Mouse (Mus musculus) forebrain, postnatal 0 days (tissue): ENCODE measurements around the gene Tnfaip8l1. TPM values are rescaled to one million over a fixed set of nuclear protein-coding genes. Genes with fewer than 3 reads are reported as not detected.

Experiments
- ATAC-seq: fragments of 200-750 bp; cut with Nextera tagmentation; 2 replicates; pipeline ENCODE4 v1.8.0; 2017; ENCODE audit warnings: mild to moderate bottlenecking, moderate library complexity
- DNase-seq: peaks from one replicate; pipeline ENCODE4 v3.0.0-alpha.2; 2015
- H3K27ac ChIP-seq: fragments of 300-500 bp; sonication (generic); 2 replicates; pipeline ENCODE4 v1.5.1; 2014; ENCODE audit warnings: low read depth, mild to moderate bottlenecking, antibody characterized with exemption, low read length, moderate library complexity, mixed read lengths
- H3K27me3 ChIP-seq: fragments of 300-500 bp; sonication (generic); 2 replicates; pipeline ENCODE4 v1.6.1; 2014; ENCODE audit warnings: mild to moderate bottlenecking, low read length, mixed read lengths; ENCODE audit not compliant: insufficient read depth
- H3K36me3 ChIP-seq: fragments of 300-500 bp; sonication (generic); 2 replicates; pipeline ENCODE4 v1.6.1; 2014; ENCODE audit warnings: mild to moderate bottlenecking, moderate library complexity; ENCODE audit not compliant: insufficient read depth
- H3K4me1 ChIP-seq: fragments of 300-500 bp; sonication (generic); 2 replicates; pipeline ENCODE4 v1.6.1; 2014; ENCODE audit warnings: antibody characterized with exemption; ENCODE audit not compliant: insufficient read depth
- H3K4me2 ChIP-seq: fragments of 300-500 bp; sonication (generic); 2 replicates; pipeline ENCODE4 v1.6.1; 2014; ENCODE audit warnings: low read depth, mild to moderate bottlenecking, moderate library complexity
- H3K4me3 ChIP-seq: fragments of 300-500 bp; sonication (generic); 2 replicates; pipeline ENCODE4 v1.5.1; 2014; ENCODE audit warnings: low read depth, low read length, mixed read lengths
- H3K9ac ChIP-seq: fragments of 300-500 bp; sonication (generic); 2 replicates; pipeline ENCODE4 v1.6.1; 2014; ENCODE audit warnings: mild to moderate bottlenecking
- H3K9me3 ChIP-seq: fragments of 300-500 bp; sonication (generic); 2 replicates; pipeline ENCODE4 v1.6.1; 2016; ENCODE audit warnings: low read length
- CTCF ChIP-seq: sonication (generic); IDR thresholded peaks from 2 replicates; pipeline ENCODE4 v1.5.1; 2016; ENCODE audit warnings: antibody characterized with exemption, control low read depth, low read depth
- WGBS: fragments of 180-500 bp; shearing (Covaris S2); extraction: QIAGEN DNeasy Blood & Tissue Kit; methylation state at CpG from one replicate; pipeline ENCODE4 v1.1.7; 2014; 5-methylcytosine and 5-hydroxymethylcytosine counted together
- polyA plus RNA-seq: library from polyadenylated mRNA; unstranded; fragments of >200 nt; fragmentation: Nextera tagmentation; extraction: Ambion mirVana; gene quantifications from 2 replicates; pipeline ENCODE4 v1.2.1, GENCODE M21; 2015
- total RNA-seq: library from RNA; depleted of rRNA; stranded (reverse); fragments of >200 nt; gene quantifications from 2 replicates; pipeline ENCODE4 v1.2.3, GENCODE M21; 2014

Gene Tnfaip8l1
- total and polyA plus RNA-seq, 2 experiments from 2014 or later, result 8.6 to 11.0 TPM

DNA sequence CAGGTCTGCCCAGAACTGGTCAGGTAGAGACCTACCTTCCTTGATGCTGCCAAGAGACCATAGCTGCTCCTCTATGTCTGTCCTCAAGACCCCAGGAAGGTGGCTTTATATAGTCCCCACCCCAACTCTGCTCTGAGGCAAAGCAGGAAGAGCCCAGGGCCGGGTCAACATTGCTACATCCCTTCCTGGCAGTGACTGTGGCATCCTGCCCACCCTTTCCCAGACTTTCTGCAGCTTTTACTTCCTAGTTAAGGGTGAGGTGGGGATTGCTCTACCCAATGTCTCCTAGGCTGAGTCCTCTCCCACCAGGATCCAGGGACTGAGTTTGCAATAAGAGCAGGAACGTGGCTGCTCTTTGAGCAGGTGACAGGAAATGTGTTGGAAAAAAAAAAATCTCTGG is 40.5 kb upstream of the Tnfaip8l1 start, which contains the start of gene Lrg1:
Gene Lrg1 (minus strand): TSS at position 176 of the 400 bp plus-strand sequence.
- no peak for DNase-seq
- no peak for ATAC-seq
- no peak for TF ChIP-seq CTCF
- Histone ChIP-seq H3K9me3 (peaks cover 12% of the 10 kb centered on the region; the same call in 1 of the 2 replicates), H3K36me3 (peaks cover 36% of the 10 kb centered on the region), H3K27me3 (peaks cover 33% of the 10 kb centered on the region), H3K4me3 (no peak within 1 kb of the TSS), H3K4me1 (no peaks in the 10 kb centered on the region), H3K4me2 (no peak within 1 kb of the TSS), H3K9ac (no peak within 1 kb of the TSS), H3K27ac (no peak within 1 kb of the TSS)
- WGBS, result 57% methylated on average over 2 of the region's 2 CpGs

DNA sequence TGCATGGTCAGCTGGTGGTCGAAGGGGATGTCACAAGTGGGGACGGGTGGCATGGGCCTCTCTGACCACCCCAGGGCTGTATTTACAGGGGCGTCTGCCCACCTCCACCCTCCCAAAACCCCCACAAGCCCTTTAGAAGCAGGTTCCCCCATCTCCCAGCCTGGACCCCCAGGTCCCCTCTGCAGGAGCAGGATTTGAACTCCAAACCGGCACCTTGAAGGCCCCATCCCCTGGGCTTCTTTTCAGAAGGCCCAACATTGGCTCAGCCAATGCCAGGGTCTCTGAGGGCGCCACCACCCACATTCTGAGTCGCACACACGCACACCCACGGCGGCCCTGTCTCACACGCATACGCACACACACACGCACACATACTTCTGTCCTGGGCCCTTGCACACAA is 39.1 kb upstream of the Tnfaip8l1 start:
- H3K4me1 ChIP-seq, result no peaks in the 10 kb centered on the region
- 90% methylated on average over 12 of the region's 12 CpGs for WGBS
- H3K27ac ChIP-seq, result no peak overlapping the region
- no peak overlapping the region for H3K4me3 ChIP-seq
- H3K9ac ChIP-seq, result no peak overlapping the region
- DNase-seq, result no peak
- no peak for ATAC-seq
- H3K9me3 ChIP-seq, result peaks cover 12% of the 10 kb centered on the region; the same call in 1 of the 2 replicates
- no peak for TF ChIP-seq CTCF
- no peak overlapping the region for H3K4me2 ChIP-seq
- peaks cover 33% of the 10 kb centered on the region for H3K27me3 ChIP-seq
- H3K36me3 ChIP-seq, result peaks cover 49% of the 10 kb centered on the region

DNA sequence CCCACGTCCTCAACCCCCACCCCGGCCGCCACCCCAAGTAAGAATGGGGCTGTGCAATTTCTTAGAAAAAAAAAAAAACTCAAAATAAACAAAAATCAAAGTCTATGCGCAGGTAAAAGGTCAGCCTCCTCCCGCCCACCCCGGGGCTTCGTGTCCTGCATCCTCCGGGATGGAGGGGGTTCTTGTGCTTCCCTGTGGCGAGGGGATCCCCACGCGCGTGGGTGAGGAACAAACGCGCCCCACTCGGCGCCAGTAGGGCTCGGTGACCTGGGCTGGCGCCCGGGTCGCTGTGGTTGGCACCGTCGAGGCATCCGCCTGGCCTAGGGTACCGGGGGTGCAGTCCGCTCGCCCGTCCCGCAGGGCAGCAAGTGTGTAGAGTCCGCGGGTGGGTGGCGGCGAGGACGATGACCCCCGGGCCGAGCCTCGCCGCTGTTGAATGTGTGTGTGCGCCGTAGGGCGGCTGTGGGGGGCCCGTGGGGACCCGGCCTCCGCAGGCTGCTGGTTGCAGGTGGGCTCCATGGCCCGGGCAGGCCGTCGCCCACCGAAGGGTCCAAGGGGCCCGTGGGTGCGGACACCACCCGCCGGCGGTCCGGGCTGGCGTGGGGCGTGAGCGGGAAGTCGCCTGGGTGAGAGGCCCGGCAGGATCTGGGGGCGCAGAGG is 38.5 kb upstream of the Tnfaip8l1 start:
- Histone ChIP-seq H3K9me3 (peaks cover 12% of the 10 kb centered on the region; the same call in 1 of the 2 replicates), H3K4me2 (peak overlapping the region; percentile 39; the same call in 1 of the 2 replicates), H3K27ac (no peak overlapping the region), H3K4me1 (no peaks in the 10 kb centered on the region), H3K4me3 (no peak overlapping the region), H3K27me3 (peaks cover 27% of the 10 kb centered on the region), H3K36me3 (peaks cover 54% of the 10 kb centered on the region), H3K9ac (no peak overlapping the region)
- no peak for TF ChIP-seq CTCF
- no peak for DNase-seq
- WGBS, result 60% methylated on average over 58 of the region's 59 CpGs
- ATAC-seq, result no peak

DNA sequence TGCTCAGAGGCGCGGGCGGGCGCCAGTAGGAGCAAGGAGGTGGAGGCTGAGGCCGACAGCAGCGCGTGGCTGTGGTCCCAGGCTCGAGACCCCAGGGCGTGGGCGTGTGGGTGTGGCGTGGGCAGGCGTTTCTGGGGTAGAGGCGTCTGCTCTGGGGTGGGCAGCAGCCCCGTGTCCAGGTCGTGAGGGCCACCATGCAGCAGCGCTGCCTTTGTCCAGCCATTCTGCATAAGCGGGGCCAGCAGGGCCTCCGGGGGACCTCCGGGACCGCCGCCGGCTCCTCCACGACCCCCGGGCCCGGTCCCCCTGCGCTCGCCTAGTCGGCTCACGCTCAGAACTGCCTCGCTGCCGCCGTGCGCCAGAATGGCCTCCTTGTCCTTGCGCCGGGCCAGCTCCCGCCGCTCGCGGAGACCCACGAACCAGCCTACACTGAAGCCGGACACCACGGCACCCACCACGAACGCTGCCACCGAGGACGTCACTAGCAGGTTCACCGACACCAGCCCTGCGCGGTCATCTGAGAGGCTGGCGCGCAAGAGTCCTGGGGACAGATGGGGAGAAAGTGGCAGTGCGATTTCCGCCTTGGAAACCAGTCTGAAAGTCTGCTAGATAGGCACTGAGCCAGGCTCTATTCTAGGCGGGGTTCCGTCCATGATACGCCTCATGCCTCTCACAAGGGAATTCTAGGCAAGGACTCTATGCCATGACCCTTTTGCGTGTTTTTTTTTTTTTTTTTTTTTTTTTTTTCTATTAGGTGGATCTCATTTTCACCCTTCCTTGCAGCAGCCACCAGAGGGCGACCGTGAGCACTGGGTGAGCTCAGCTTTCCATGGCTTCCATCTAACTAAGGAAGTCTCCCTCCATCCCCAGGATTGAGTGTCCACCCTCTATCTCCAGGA is 37.7 kb upstream of the Tnfaip8l1 start:
- ATAC-seq (peak; percentile 14; the same call in 1 of the 2 replicates), DNase-seq (peak; percentile 59)
- no peak overlapping the region for H3K9ac ChIP-seq
- peaks cover 12% of the 10 kb centered on the region; the same call in 1 of the 2 replicates for H3K9me3 ChIP-seq
- H3K27ac ChIP-seq, result no peak overlapping the region
- H3K4me2 ChIP-seq, result peak overlapping the region; percentile 39
- H3K4me3 ChIP-seq, result no peak overlapping the region
- H3K27me3 ChIP-seq, result peaks cover 24% of the 10 kb centered on the region
- H3K4me1 ChIP-seq, result no peaks in the 10 kb centered on the region
- peaks cover 62% of the 10 kb centered on the region for H3K36me3 ChIP-seq
- WGBS, result 15% methylated on average over 59 of the region's 59 CpGs
- TF ChIP-seq CTCF, result peak; percentile 76

DNA sequence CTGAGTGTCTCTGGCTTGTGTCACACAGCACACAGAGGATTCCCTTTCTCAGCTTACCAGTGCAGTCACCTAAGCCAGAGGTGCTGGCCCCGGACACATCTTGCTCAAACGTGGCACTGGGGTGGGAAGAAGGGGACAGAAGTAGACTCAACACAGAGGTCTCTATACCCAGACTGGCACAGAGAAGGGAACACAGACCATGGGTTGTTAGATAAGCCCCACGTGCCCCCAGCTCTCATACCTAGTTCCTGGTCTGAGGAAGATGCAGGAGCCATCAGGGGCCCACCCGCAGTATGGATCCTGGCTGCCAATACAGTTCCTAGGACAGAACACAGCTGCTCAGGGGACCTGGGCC is 37.0 kb upstream of the Tnfaip8l1 start:
- Histone ChIP-seq H3K9ac (no peak overlapping the region), H3K4me1 (no peaks in the 10 kb centered on the region), H3K27me3 (peaks cover 19% of the 10 kb centered on the region), H3K4me3 (no peak overlapping the region), H3K36me3 (peaks cover 69% of the 10 kb centered on the region), H3K27ac (no peak overlapping the region), H3K4me2 (no peak overlapping the region), H3K9me3 (peaks cover 12% of the 10 kb centered on the region; the same call in 1 of the 2 replicates)
- ATAC-seq (no peak), DNase-seq (no peak)
- WGBS, result 90% methylated on average over 4 of the region's 4 CpGs
- no peak for TF ChIP-seq CTCF

DNA sequence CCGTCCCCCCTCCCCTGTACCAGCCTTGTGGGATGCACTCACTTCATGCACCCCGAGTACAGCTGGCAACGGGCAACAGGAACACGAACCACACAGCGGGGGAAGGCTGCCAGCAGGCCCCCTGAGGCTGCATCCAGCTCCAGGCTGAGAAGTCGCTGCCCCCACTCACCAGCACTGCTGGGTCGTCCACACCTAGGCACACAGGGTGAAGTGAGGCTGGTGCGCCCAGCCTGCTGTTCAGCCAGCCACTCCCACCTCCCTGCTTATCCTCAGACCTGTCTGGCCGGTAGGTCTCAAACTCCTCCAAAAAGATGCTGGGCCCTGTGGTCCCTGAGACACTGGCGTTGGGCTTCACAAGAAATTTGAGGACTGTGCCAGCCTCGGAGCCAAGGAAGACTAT is 36.1 kb upstream of the Tnfaip8l1 start:
- Histone ChIP-seq H3K36me3 (peaks cover 78% of the 10 kb centered on the region), H3K4me1 (no peaks in the 10 kb centered on the region), H3K9ac (no peak overlapping the region), H3K27ac (no peak overlapping the region), H3K4me3 (no peak overlapping the region), H3K9me3 (peaks cover 12% of the 10 kb centered on the region; the same call in 1 of the 2 replicates), H3K27me3 (peaks cover 10% of the 10 kb centered on the region), H3K4me2 (no peak overlapping the region)
- no peak for ATAC-seq
- TF ChIP-seq CTCF, result no peak
- 73% methylated on average over 11 of the region's 11 CpGs for WGBS
- no peak for DNase-seq

DNA sequence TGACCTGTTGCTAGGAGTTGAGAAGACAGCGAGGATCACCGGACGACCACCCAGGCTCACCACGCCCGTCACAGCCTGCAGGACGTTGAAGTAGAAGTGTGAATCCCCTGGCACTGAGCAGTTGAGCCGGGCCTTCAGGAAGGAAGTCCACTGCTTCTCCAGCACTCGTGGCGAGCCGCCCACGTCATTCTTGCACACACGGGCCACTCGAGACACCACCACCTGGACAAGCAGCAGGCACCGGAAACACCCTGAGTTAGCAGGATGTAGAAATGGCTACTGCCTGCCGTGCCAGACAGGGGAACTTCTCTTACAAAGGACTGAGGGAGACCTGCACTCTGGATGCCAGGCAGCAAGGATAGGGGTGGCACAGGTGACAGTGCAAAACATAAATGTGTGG is 34.0 kb upstream of the Tnfaip8l1 start:
- TF ChIP-seq CTCF, result no peak
- DNase-seq (no peak), ATAC-seq (no peak)
- 78% methylated on average over 15 of the region's 15 CpGs for WGBS
- H3K27me3 ChIP-seq, result no peaks in the 10 kb centered on the region
- no peak overlapping the region for H3K9ac ChIP-seq
- no peak overlapping the region for H3K4me3 ChIP-seq
- no peaks in the 10 kb centered on the region for H3K9me3 ChIP-seq
- no peak overlapping the region for H3K4me2 ChIP-seq
- no peak overlapping the region for H3K27ac ChIP-seq
- peaks cover 74% of the 10 kb centered on the region for H3K36me3 ChIP-seq
- H3K4me1 ChIP-seq, result no peaks in the 10 kb centered on the region
